Mouse (Mus musculus): ENCODE measurements around the gene Wdr64. TPM values are rescaled to one million over a fixed set of nuclear protein-coding genes. Genes with fewer than 3 reads are reported as not detected.

The Wdr64 gene
- total RNA-seq, 4 experiments from 2014 or later: not detected

DNA sequence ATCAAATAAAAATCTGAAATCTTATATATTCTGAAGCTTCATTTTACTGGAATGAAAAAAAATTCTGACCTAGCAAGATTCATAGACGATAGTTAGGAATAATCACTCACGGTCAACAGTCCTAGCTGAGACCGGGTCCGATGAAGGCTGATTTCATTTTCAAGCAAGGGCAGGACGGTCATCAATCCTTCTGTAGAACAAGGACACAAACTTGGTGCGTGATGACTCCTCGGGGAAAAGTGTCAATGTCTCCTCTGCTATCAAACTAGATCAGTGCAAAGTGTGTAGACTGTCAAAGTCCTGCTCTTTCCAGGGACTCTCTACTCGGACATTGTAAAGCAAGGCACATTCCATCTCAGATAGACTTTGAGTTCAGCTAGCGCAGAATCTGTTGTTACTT lies 18.4 kb downstream of the Wdr64 start:
- DNase-seq (ENCODE audit: low spot score in 2 of 2): no peak

DNA sequence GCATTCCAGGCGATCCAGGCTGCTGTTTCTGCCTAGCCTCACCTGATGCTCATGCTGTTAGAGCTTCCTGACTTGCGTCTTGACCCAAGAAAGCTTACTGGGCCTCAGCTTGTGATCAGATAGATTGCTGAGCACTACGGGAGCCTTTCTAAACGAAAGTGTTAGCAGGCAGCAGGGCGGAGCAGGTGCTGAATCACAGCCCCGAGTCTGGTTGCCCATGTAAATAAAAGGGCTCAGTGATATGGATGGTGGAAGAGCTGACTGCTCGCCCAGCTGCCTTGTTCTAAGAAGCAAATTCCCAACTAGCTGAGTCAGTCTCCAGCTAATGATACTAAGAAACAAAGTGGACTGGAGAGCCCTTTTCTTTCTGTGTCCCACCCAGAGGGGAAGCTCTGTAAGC lies 27.4 kb downstream of the Wdr64 start:
- DNase-seq (ENCODE audit: low spot score in 2 of 2): no peak

DNA sequence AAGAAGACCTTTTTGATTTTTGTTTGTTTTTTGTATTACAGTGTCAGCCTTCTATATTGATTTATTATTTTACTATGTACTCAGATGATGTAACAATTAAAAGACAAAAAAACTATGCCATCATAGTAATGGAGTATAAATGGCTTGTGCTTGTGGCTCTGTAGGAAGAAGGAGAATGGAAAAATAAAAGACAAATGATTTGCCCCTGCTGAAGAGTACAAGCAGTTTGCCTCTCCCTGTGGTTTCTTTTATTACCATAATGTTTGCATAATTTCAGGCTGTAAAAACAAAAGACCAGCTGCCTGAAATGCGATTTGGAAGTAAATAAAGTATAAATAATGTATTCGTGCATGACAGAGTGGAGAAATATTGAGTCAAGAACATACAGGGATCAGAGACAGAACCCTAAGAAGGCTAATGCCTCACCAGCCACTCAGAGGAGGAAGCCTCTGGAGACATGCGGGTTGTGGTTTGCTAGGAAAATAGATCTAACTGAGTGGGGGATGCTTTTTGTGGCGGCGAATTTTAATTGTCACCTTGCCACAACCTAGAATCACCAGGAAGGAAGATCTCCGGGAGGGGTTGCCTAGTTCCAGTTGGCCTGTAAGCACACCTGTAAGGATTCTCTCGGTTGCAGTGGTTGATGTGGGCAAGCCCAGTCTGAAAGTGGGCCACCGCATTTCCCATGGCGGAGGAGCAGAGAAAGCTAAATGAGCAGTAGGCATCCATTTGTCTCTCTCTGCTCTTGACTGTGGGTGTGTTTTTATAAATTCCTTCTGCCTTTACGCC lies 56.4 kb downstream of the Wdr64 start:
- DNase-seq (ENCODE audit: low spot score in 2 of 2): no peak

DNA sequence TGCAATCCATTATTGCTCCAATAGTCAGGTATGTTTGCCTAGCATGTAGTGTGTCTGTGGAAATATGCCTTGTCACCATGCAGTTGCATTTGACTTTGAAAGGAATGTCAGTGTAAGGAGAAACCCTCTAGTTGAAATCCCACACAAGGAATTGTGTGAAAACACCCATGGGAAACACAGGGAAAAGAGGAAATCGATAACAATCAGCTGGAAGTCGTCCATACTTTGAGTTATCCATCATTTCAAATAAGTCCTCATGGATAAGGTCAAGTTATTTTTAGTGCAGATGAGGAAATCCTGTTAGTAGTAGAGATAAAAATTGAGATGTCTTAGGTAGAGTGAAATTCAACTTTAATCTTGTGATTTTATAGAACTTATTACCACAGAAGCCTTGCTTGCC lies 96.3 kb downstream of the Wdr64 start:
- DNase-seq (ENCODE audit: low spot score in 2 of 2): no peak

DNA sequence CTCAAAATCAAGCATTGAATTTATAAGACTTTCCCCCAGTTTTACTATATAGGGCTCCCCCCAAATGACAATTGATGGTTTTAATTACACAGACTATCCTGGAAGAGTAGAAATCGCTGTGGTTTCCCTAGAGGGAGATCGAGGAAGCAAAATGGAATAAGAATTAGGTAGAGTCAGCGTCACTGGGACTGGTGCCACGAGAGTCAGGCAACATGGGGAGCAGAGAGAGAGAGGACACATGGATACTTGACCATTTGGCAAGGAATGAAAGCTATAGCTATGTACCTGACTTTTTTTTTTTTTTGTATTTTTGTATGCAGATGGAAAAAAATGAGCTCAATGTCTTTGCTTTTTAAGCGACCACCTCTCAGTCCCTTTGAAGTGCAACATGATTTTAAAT lies 110.0 kb downstream of the Wdr64 start:
- DNase-seq (ENCODE audit: low spot score in 2 of 2): no peak

DNA sequence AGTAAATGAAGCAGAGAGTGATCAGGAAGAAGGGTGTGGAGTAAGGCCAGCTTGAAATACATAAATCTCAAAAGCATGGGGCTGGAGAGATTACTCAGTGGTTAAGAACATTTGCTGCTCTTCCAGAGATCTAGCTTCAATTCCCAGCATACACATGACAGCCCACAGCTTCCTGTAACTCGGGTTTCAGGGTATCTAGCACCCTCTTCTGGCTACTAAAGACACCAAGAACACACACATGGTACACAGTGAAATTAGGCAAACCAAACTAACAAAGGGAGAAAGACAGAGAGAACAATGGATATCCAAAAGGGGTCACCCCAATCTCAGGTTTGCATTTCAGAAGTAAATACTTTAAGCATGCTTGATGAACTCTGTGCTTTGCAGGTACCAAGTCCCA lies 113.2 kb downstream of the Wdr64 start:
- DNase-seq (ENCODE audit: low spot score in 2 of 2): no peak

DNA sequence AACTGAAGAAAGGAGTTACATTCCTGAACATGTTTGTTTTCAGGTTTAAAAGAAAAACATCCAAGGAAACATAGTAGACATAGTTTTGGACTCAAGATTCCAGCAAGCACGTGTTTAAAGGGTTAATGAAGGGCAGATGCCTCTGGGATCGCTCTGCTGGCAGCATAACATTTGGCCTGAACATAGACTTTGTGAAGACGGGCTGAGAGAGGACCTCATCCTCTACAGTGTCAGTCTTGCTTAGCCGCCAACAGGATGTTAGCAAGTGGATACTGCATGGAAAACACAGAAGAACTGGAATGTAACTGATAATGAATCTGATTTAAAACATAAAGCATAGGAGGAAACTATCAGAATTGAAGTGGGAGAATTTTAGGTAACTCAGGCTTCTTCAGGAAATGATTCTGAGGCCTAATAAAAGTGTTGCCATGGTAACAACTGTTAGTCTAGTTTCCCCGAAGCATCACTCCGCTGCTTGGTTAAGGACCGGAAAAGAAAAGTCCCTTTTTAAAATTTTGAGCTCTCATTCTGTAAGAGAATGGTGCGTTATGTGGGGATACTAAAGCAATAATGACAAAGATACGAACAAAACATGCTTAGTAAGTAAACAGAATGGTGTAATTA lies 125.5 kb downstream of the Wdr64 start:
- DNase-seq (ENCODE audit: low spot score in 2 of 2): no peak

DNA sequence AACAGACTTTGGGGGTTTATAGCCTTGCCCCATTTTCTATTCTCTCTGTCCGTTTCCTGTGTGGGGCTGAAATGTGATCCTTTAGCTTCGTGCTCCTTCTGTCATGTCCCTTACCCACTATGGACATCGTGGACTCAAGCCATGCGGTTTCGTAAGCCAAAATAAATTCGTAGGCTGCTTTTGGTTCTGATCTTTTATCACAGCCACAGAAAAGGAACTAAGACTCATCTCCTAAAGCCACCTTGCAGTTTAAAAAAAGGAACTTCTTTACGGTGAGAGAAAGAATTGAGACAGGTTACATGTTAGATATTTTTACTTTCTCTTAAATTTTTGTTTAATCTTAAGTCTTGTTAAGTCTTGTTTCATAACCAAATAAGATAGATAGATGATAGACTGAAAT lies 130.1 kb downstream of the Wdr64 start:
- DNase-seq (ENCODE audit: low spot score in 2 of 2): no peak

DNA sequence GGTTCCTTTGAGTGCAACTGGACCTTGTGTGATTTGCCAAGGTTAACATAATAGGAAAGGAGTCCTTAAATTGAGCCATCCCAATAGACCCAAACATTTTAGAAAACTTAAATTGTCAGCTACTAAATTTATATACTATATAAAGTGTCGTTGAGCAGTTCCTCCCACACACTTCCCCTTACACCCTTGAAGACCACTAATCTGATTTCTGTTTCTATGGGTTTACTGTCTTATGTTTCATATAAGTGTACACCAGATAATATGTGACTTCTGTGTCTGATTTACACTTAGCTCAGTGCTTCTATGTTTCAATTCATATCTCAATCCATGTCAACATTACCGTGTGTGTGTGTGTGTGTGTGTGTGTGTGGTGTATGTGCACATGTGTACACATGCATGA lies 130.8 kb downstream of the Wdr64 start:
- DNase-seq (ENCODE audit: low spot score in 2 of 2): no peak

DNA sequence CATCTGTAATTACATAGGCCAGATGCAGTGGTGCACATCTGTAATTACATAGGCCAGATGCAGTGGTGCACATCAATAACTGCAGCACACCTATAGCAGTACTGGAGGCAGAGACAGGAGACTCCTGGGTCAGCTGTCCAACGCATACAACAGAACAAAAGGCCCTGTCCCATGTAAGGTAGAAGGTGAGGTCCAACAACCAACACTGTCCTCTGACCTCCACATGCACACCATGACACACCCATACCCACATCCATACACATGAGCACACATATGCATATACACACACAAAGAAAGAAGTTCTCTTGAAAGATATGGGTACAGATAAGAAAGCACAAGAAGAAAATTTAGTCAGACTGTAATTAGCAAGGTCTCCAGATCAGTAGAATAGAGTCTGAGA lies 157.1 kb downstream of the Wdr64 start:
- no peak for DNase-seq (ENCODE audit: low spot score in 2 of 2)

Other genes starting within 250 kb of the Wdr64 start
- 100 to 1,000 TPM in 2 of 4 experiments, 10 to 100 TPM in 2; 96.2 to 115 (median 103) TPM for gene Rgs7, start 206.1 kb upstream of the Wdr64 start, total RNA-seq (2022)
- gene Kmo, start 78.2 kb upstream of the Wdr64 start, total RNA-seq (2022): 1 to 10 TPM in 1 of 4 experiments, not detected in 3; 1.1 TPM
- gene Fh1, start 73.0 kb upstream of the Wdr64 start, total RNA-seq (2022): 10 to 100 TPM; 78.8 to 96.0 (median 86.8) TPM
- 1 to 10 TPM; 4.9 to 5.8 (median 5.5) TPM for gene Opn3, start 5.8 kb upstream of the Wdr64 start, total RNA-seq (2022)
- 1 to 10 TPM; 8.9 to 9.5 (median 9.2) TPM for gene Chml, start 5.7 kb upstream of the Wdr64 start, total RNA-seq (2022)
- gene Exo1, start 182.0 kb downstream of the Wdr64 start, total RNA-seq (2022): 1 to 10 TPM in 3 of 4 experiments, under 1 TPM in 1; 0.89 to 4.6 (median 1.2) TPM
- gene Gm38100, start 221.7 kb downstream of the Wdr64 start, total RNA-seq (2022): not detected